In the genomic region with DNA sequence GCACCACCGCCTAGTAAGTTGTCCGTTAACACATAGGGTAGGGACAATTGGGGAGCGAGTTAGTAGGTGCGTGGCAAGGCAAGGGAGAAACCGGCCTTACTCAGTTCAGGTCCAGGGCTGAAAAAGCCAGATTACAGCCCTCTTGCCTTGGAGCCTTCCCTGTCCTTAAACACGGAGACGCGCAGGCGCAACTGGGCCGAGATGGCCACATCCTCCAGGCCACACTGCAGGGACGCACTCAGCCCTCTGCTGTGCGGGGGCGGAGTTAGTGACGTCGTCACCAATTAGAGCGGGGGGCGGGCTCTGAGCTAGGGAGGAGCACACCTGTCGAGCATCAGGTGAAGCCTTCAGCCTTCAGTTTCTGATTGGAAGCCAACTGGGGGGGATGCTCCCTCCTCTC, we compare ENCODE assay signal across 8 mouse cellular contexts. TPM values are rescaled to one million over a fixed set of nuclear protein-coding genes. Genes with fewer than 3 reads are reported as not detected.
DNase-seq lines count a peak whose midpoint lies in the region; ATAC-seq lines count a peak whose summit lies in the region.

No protein-coding gene starts in this region.

- peak overlapping the region; percentile 49 for H3K4me2 ChIP-seq in embryonic facial prominence, embryonic 14.5 days (ENCODE audit: low read depth, low read length)
- H3K4me2 ChIP-seq in midbrain, embryonic 12.5 days (replicated peaks), result peak overlapping the region; percentile 51
- peak overlapping the region; percentile 28 for H3K4me2 ChIP-seq in stomach, embryonic 16.5 days (ENCODE audit: low read depth, low read length)

- H3K27ac ChIP-seq in embryonic facial prominence, embryonic 14.5 days (replicated peaks; ENCODE audit: low read depth, low read length), result peak overlapping the region; percentile 48; the same call in 1 of the 2 replicates
- H3K27ac ChIP-seq in midbrain, embryonic 12.5 days (replicated peaks), result 0 out of 2 replicates have a peak overlapping the region, but pooled peaks have one; percentile 25
- 0 out of 2 replicates have a peak overlapping the region, but pooled peaks have one; percentile 21 for H3K27ac ChIP-seq in stomach, embryonic 16.5 days (ENCODE audit: low read length)

- DNase-seq in urinary bladder, postnatal 14 days (ENCODE audit: low spot score), result peak; percentile 86
- no peak for DNase-seq in urinary bladder, postnatal 10 days (ENCODE audit: low spot score)
- peak; percentile 87 for DNase-seq in embryonic facial prominence, embryonic 14.5 days (ENCODE audit: low spot score)
- DNase-seq in kidney, adult 11 months, result peak; percentile 83
- peak; percentile 80 for DNase-seq in left cerebral cortex, postnatal 4 days
- no peak for DNase-seq in thymus, postnatal 0 days (ENCODE audit: low spot score)

- no peaks in the 10 kb centered on the region; the same call in 1 of the 2 replicates for H3K4me1 ChIP-seq in embryonic facial prominence, embryonic 14.5 days (ENCODE audit: control insufficient read depth, insufficient read depth, low read length)
- peaks cover 16% of the 10 kb centered on the region for H3K4me1 ChIP-seq in midbrain, embryonic 12.5 days
- H3K4me1 ChIP-seq in stomach, embryonic 16.5 days (ENCODE audit: control insufficient read depth, insufficient read depth, low read length), result 0 out of 2 replicates have a peak, but pooled peaks cover 3% of the 10 kb centered on the region

- H3K9ac ChIP-seq in embryonic facial prominence, embryonic 14.5 days (ENCODE audit: low read depth, low read length), result peak overlapping the region; percentile 30; the same call in 1 of the 2 replicates
- H3K9ac ChIP-seq in midbrain, embryonic 12.5 days (replicated peaks), result peak overlapping the region; percentile 24; the same call in 1 of the 2 replicates
- H3K9ac ChIP-seq in stomach, embryonic 16.5 days (ENCODE audit: low read length), result peak overlapping the region; percentile 44; the same call in 1 of the 2 replicates

- H3K4me3 ChIP-seq in embryonic facial prominence, embryonic 14.5 days (ENCODE audit: low read depth, low read length), result peak overlapping the region; percentile 16
- H3K4me3 ChIP-seq in midbrain, embryonic 12.5 days, result peak overlapping the region; percentile 27
- no peak overlapping the region for H3K4me3 ChIP-seq in stomach, embryonic 16.5 days (replicated peaks; ENCODE audit: low read length)

- 10% methylated on average over 18 of the region's 18 CpGs for WGBS in embryonic facial prominence, embryonic 14.5 days
- 8% methylated on average over 18 of the region's 18 CpGs for WGBS in midbrain, embryonic 12.5 days
- WGBS in stomach, embryonic 16.5 days, result 21% methylated on average over 18 of the region's 18 CpGs

- H3K36me3 ChIP-seq in embryonic facial prominence, embryonic 14.5 days (ENCODE audit: control insufficient read depth, insufficient read depth, low read length), result peaks cover 48% of the 10 kb centered on the region
- peaks cover 38% of the 10 kb centered on the region for H3K36me3 ChIP-seq in midbrain, embryonic 12.5 days
- peaks cover 23% of the 10 kb centered on the region for H3K36me3 ChIP-seq in stomach, embryonic 16.5 days (ENCODE audit: control insufficient read depth, insufficient read depth, low read length)

- no peaks in the 10 kb centered on the region for H3K27me3 ChIP-seq in embryonic facial prominence, embryonic 14.5 days (replicated peaks; ENCODE audit: control insufficient read depth, insufficient read depth, low read length)
- no peaks in the 10 kb centered on the region for H3K27me3 ChIP-seq in midbrain, embryonic 12.5 days
- H3K27me3 ChIP-seq in stomach, embryonic 16.5 days (ENCODE audit: control insufficient read depth, insufficient read depth, low read length), result no peaks in the 10 kb centered on the region

- H3K9me3 ChIP-seq in embryonic facial prominence, embryonic 14.5 days (ENCODE audit: control insufficient read depth, low read length), result no peaks in the 10 kb centered on the region
- H3K9me3 ChIP-seq in midbrain, embryonic 12.5 days, result no peaks in the 10 kb centered on the region
- no peaks in the 10 kb centered on the region for H3K9me3 ChIP-seq in stomach, embryonic 16.5 days (replicated peaks; ENCODE audit: control insufficient read depth, low read length)

- intact Hi-C loops in left cerebral cortex, postnatal 4 days (cut with DNase I), result no loop called here

- peak; percentile 84 for ATAC-seq in embryonic facial prominence, embryonic 14.5 days (ENCODE audit: low read depth)
- ATAC-seq in midbrain, embryonic 12.5 days (ENCODE audit: low FRiP score, low read depth), result peak; percentile 80
- peak; percentile 80 for ATAC-seq in stomach, embryonic 16.5 days (ENCODE audit: insufficient read depth, low FRiP score)

RNA-seq across cellular contexts. Expression of a gene that starts 29.7 kb away (rescaled TPM):
- polyA plus RNA-seq in embryonic facial prominence, embryonic 14.5 days (2014; fragmentation: Nextera tagmentation; extraction: Ambion mirVana), result 94.2 and 111 TPM in 2 replicates
- total RNA-seq in left cerebral cortex, postnatal 4 days (2021), result 10 to 100 TPM; 33.5 to 34.1 TPM
- polyA plus RNA-seq in midbrain, embryonic 12.5 days (2016; fragmentation: Nextera tagmentation; extraction: Ambion mirVana), result 116 TPM in 2 replicates
- polyA plus RNA-seq in stomach, embryonic 16.5 days (2015; fragmentation: Nextera tagmentation; extraction: Ambion mirVana), result 142 and 155 TPM in 2 replicates
- polyA plus RNA-seq in thymus, postnatal 0 days (2015; fragmentation: Nextera tagmentation; extraction: Ambion mirVana), result 19.9 and 21.4 TPM in 2 replicates

RNA-seq across cellular contexts. Expression of a gene that starts 35.8 kb away (rescaled TPM):
- polyA plus RNA-seq in embryonic facial prominence, embryonic 14.5 days (2014; fragmentation: Nextera tagmentation; extraction: Ambion mirVana), result 4.0 and 5.1 TPM in 2 replicates
- 1 to 10 TPM; 4.5 to 8.7 TPM for total RNA-seq in left cerebral cortex, postnatal 4 days (2021)
- 7.7 and 12.0 TPM in 2 replicates for polyA plus RNA-seq in midbrain, embryonic 12.5 days (2016; fragmentation: Nextera tagmentation; extraction: Ambion mirVana)
- 4.9 and 5.5 TPM in 2 replicates for polyA plus RNA-seq in stomach, embryonic 16.5 days (2015; fragmentation: Nextera tagmentation; extraction: Ambion mirVana)
- polyA plus RNA-seq in thymus, postnatal 0 days (2015; fragmentation: Nextera tagmentation; extraction: Ambion mirVana), result 3.6 and 7.2 TPM in 2 replicates

RNA-seq across cellular contexts. Expression of a gene that starts 51.6 kb away (rescaled TPM):
- polyA plus RNA-seq in embryonic facial prominence, embryonic 14.5 days (2014; fragmentation: Nextera tagmentation; extraction: Ambion mirVana), result 2.2 and 2.6 TPM in 2 replicates
- 1 to 10 TPM in 1 of 2 experiments, under 1 TPM in 1; 0.40 to 1.0 TPM for total RNA-seq in left cerebral cortex, postnatal 4 days (2021)
- polyA plus RNA-seq in midbrain, embryonic 12.5 days (2016; fragmentation: Nextera tagmentation; extraction: Ambion mirVana), result 5.7 and 6.4 TPM in 2 replicates
- polyA plus RNA-seq in stomach, embryonic 16.5 days (2015; fragmentation: Nextera tagmentation; extraction: Ambion mirVana), result 13.3 and 17.0 TPM in 2 replicates
- polyA plus RNA-seq in thymus, postnatal 0 days (2015; fragmentation: Nextera tagmentation; extraction: Ambion mirVana), result 0.31 and 0.66 TPM in 2 replicates

RNA-seq across cellular contexts. Expression of a gene that starts 56.9 kb away (rescaled TPM):
- polyA plus RNA-seq in embryonic facial prominence, embryonic 14.5 days (2014; fragmentation: Nextera tagmentation; extraction: Ambion mirVana), result 243 and 256 TPM in 2 replicates
- 10 to 100 TPM; 72.9 to 79.6 TPM for total RNA-seq in left cerebral cortex, postnatal 4 days (2021)
- polyA plus RNA-seq in midbrain, embryonic 12.5 days (2016; fragmentation: Nextera tagmentation; extraction: Ambion mirVana), result 168 and 190 TPM in 2 replicates
- 109 and 128 TPM in 2 replicates for polyA plus RNA-seq in stomach, embryonic 16.5 days (2015; fragmentation: Nextera tagmentation; extraction: Ambion mirVana)
- 136 TPM in 2 replicates for polyA plus RNA-seq in thymus, postnatal 0 days (2015; fragmentation: Nextera tagmentation; extraction: Ambion mirVana)

Comparison
In these comparisons a context has a peak if more than half of its experiments do, and no peak if none do; other contexts are left out.
1. DNase-seq: peak in urinary bladder, postnatal 14 days (single experiment), embryonic facial prominence, embryonic 14.5 days (single experiment), kidney, adult 11 months (single experiment) and left cerebral cortex, postnatal 4 days (single experiment); none in urinary bladder, postnatal 10 days (single experiment) and thymus, postnatal 0 days (single experiment).
2. Peak in every context shown above with its lines, with median percentiles within 50 percentile points of each other: ATAC-seq, H3K27ac ChIP-seq, H3K4me2 ChIP-seq and H3K9ac ChIP-seq.